Mouse (Mus musculus) heart, postnatal 0 days (tissue): ENCODE measurements at regions not wholly inside any gene's neighbourhood (a gene's known extent, or its start where the extent isn't known, plus 50 kb on each side); places are given as distances from the start of the nearest gene placed in this dataset.

Experiments used
- CTCF ChIP-seq: IDR thresholded peaks from 2 replicates; pipeline ENCODE4 v1.5.1; 2016; ENCODE audit warnings: antibody characterized with exemption, control low read depth, low read depth
- EP300 ChIP-seq: IDR thresholded peaks from 2 replicates; pipeline ENCODE4 v1.6.1; 2016; ENCODE audit warnings: antibody characterized with exemption, low read depth

- no peak for TF ChIP-seq CTCF
- no peak for TF ChIP-seq EP300
Measured at GRCm38 (mm10) chr15:91975606-91976005, 75.4 kb upstream of the Cntn1 start.
